In genomic region chr17:83526624-83527532, GRCm38 (mm10) we compare ENCODE assay signal across 8 mouse cellular contexts. TPM values are rescaled to one million over a fixed set of nuclear protein-coding genes. Genes with fewer than 3 reads are reported as not detected.
DNase-seq lines count a peak whose midpoint lies in the region; ATAC-seq and TF ChIP-seq lines count a peak whose summit lies in the region.

No protein-coding gene starts in this region.

- peak; percentile 97 for ATAC-seq in activated CD4-positive, CD25-positive, alpha-beta regulatory T cell, adult 4 months
- ATAC-seq in forebrain, embryonic 16.5 days: peak; percentile 54
- peak; percentile 83 for ATAC-seq in liver, postnatal 0 days
- ATAC-seq in neural tube, embryonic 12.5 days (ENCODE audit: low FRiP score, low read depth): peak; percentile 77

- TF ChIP-seq CTCF in liver, postnatal 0 days (IDR thresholded peaks at IDR 0.05; ENCODE audit: low read depth): no peak

- 21% methylated on average over 13 of the region's 13 CpGs for WGBS in forebrain, embryonic 16.5 days
- WGBS in liver, postnatal 0 days (ENCODE audit: insufficient replicate concordance): 34% methylated on average over 13 of the region's 13 CpGs
- 23% methylated on average over 13 of the region's 13 CpGs for WGBS in neural tube, embryonic 12.5 days

- no peaks in the 10 kb centered on the region for H3K27me3 ChIP-seq in forebrain, embryonic 16.5 days (replicated peaks; ENCODE audit: control insufficient read depth, insufficient read depth, low read length)
- H3K27me3 ChIP-seq in liver, postnatal 0 days (ENCODE audit: insufficient read depth, low read length): no peaks in the 10 kb centered on the region
- H3K27me3 ChIP-seq in neural tube, embryonic 12.5 days (replicated peaks): no peaks in the 10 kb centered on the region

- 0 out of 2 replicates have a peak overlapping the region, but pooled peaks have one; percentile 26 for H3K9ac ChIP-seq in forebrain, embryonic 16.5 days (replicated peaks; ENCODE audit: low read depth, low read length)
- peak overlapping the region; percentile 52 for H3K9ac ChIP-seq in liver, postnatal 0 days (replicated peaks)
- H3K9ac ChIP-seq in neural tube, embryonic 12.5 days: no peak overlapping the region

- H3K4me2 ChIP-seq in forebrain, embryonic 16.5 days (ENCODE audit: low read length): peak overlapping the region; percentile 34
- peak overlapping the region; percentile 64 for H3K4me2 ChIP-seq in liver, postnatal 0 days (ENCODE audit: low read depth, low read length)
- peak overlapping the region; percentile 43 for H3K4me2 ChIP-seq in neural tube, embryonic 12.5 days (replicated peaks)

- no peak overlapping the region for H3K4me3 ChIP-seq in forebrain, embryonic 16.5 days (replicated peaks; ENCODE audit: low read length)
- H3K4me3 ChIP-seq in liver, postnatal 0 days (ENCODE audit: low read depth, low read length): peak overlapping the region; percentile 32
- H3K4me3 ChIP-seq in neural tube, embryonic 12.5 days: no peak overlapping the region

- H3K4me1 ChIP-seq in forebrain, embryonic 16.5 days (replicated peaks; ENCODE audit: control insufficient read depth, insufficient read depth, low read length): peaks cover 28% of the 10 kb centered on the region
- peaks cover 34% of the 10 kb centered on the region for H3K4me1 ChIP-seq in liver, postnatal 0 days (ENCODE audit: insufficient read depth)
- peaks cover 31% of the 10 kb centered on the region for H3K4me1 ChIP-seq in neural tube, embryonic 12.5 days

- no peak overlapping the region for H3K27ac ChIP-seq in forebrain, embryonic 16.5 days (ENCODE audit: low read length)
- peak overlapping the region; percentile 70 for H3K27ac ChIP-seq in liver, postnatal 0 days (ENCODE audit: low read depth)
- no peak overlapping the region for H3K27ac ChIP-seq in neural tube, embryonic 12.5 days

- H3K9me3 ChIP-seq in forebrain, embryonic 16.5 days (ENCODE audit: control insufficient read depth, low read length): no peaks in the 10 kb centered on the region
- no peaks in the 10 kb centered on the region for H3K9me3 ChIP-seq in liver, postnatal 0 days (ENCODE audit: low read length)
- H3K9me3 ChIP-seq in neural tube, embryonic 12.5 days: no peaks in the 10 kb centered on the region

- no peak for TF ChIP-seq EP300 in liver, postnatal 0 days (IDR thresholded peaks at IDR 0.05; ENCODE audit: low read depth)

- DNase-seq in CD8-positive naive resting alpha-beta T cell, adult 2 months (ENCODE audit: low read depth in 2 of 2, low spot score in 2 of 2): peak; percentile 42 to 63
- DNase-seq in induced T-regulatory cell, adult 2 months (ENCODE audit: low read depth): peak; percentile 90
- peak; percentile 75 for DNase-seq in liver, postnatal 0 days
- DNase-seq in frontal cortex, postnatal 25 days (ENCODE audit: low spot score in 2 of 2): no peak
- DNase-seq in layer of hippocampus, postnatal 14 days (ENCODE audit: low spot score in 2 of 2): no peak

- H3K36me3 ChIP-seq in forebrain, embryonic 16.5 days (ENCODE audit: control insufficient read depth, insufficient read depth): no peaks in the 10 kb centered on the region
- H3K36me3 ChIP-seq in liver, postnatal 0 days (replicated peaks; ENCODE audit: insufficient read depth, low read length): no peaks in the 10 kb centered on the region
- H3K36me3 ChIP-seq in neural tube, embryonic 12.5 days: no peaks in the 10 kb centered on the region

RNA-seq across cellular contexts. Expression of gene Cox7a2l, which starts 9.7 kb away (rescaled TPM):
- polyA plus RNA-seq in activated CD4-positive, CD25-positive, alpha-beta regulatory T cell, adult 4 months (2017; shearing (Covaris generic)): 100 to 1,000 TPM; 513 to 559 TPM
- 179 and 181 TPM in 2 replicates for polyA plus RNA-seq in forebrain, embryonic 16.5 days (2015; fragmentation: Nextera tagmentation; extraction: Ambion mirVana)
- polyA plus RNA-seq in liver, postnatal 0 days (2015; fragmentation: Nextera tagmentation; extraction: Ambion mirVana): 112 and 119 TPM in 2 replicates
- polyA plus RNA-seq in neural tube, embryonic 12.5 days (2016; fragmentation: Nextera tagmentation; extraction: Ambion mirVana): 151 TPM in 2 replicates
- total RNA-seq in layer of hippocampus, postnatal 14 days (2021): 100 to 1,000 TPM; 184 to 185 TPM

Comparison
In these comparisons a context has a peak if more than half of its experiments do, and no peak if none do; other contexts are left out.
1. DNase-seq: peak in CD8-positive naive resting alpha-beta T cell, adult 2 months (2 of 2), induced T-regulatory cell, adult 2 months (single experiment) and liver, postnatal 0 days (single experiment); none in frontal cortex, postnatal 25 days (0 of 2) and layer of hippocampus, postnatal 14 days (0 of 2).
2. Peak in every context shown above with its lines, with median percentiles within 50 percentile points of each other: ATAC-seq and H3K4me2 ChIP-seq.